Mouse (Mus musculus): ENCODE measurements around the gene Dmxl2. TPM values are rescaled to one million over a fixed set of nuclear protein-coding genes. Genes with fewer than 3 reads are reported as not detected.

Dmxl2 gene
- polyA plus RNA-seq, 1 experiment: 34.5 TPM

- Histone ChIP-seq H3K4me1 (ENCODE audit: control insufficient read depth, insufficient read depth, low read length) (peaks cover 11% of the 10 kb centered on the region), H3K4me3 (ENCODE audit: insufficient read depth, low read length) (peak overlapping the region; percentile 85), H3K27ac (ENCODE audit: insufficient read depth, low read depth, low read length) (peak overlapping the region; percentile 21)
- TF ChIP-seq CTCF (IDR thresholded peaks at IDR 0.05; ENCODE audit: low read depth, low read length) (no peak), POLR2A (IDR thresholded peaks at IDR 0.05; ENCODE audit: borderline replicate concordance, low read depth, low read length) (no peak)
Observed at GRCm38 (mm10) chr9:54502111-54502495, 677 bp upstream of the Dmxl2 start.

- Histone ChIP-seq H3K27ac (ENCODE audit: insufficient read depth, low read depth, low read length) (peak overlapping the region; percentile 71), H3K4me1 (ENCODE audit: control insufficient read depth, insufficient read depth, low read length) (peaks cover 10% of the 10 kb centered on the region), H3K4me3 (ENCODE audit: insufficient read depth, low read length) (peak overlapping the region; percentile 85)
- TF ChIP-seq CTCF (IDR thresholded peaks at IDR 0.05; ENCODE audit: low read depth, low read length) (no peak), POLR2A (IDR thresholded peaks at IDR 0.05; ENCODE audit: borderline replicate concordance, low read depth, low read length) (no peak)
Observed at GRCm38 (mm10) chr9:54500832-54501452, 484 bp downstream of the Dmxl2 start.

GRCm38 (mm10) chr9:54499791-54500190 lies 1.6 kb downstream of the Dmxl2 start:
- no peak overlapping the region for H3K27ac ChIP-seq (ENCODE audit: insufficient read depth, low read depth, low read length)
- TF ChIP-seq POLR2A (IDR thresholded peaks at IDR 0.05; ENCODE audit: borderline replicate concordance, low read depth, low read length): no peak
- H3K4me1 ChIP-seq (ENCODE audit: control insufficient read depth, insufficient read depth, low read length): peaks cover 14% of the 10 kb centered on the region
- no peak overlapping the region for H3K4me3 ChIP-seq (ENCODE audit: insufficient read depth, low read length)

GRCm38 (mm10) chr9:54499291-54499690 lies 2.1 kb downstream of the Dmxl2 start:
- H3K4me3 ChIP-seq (ENCODE audit: insufficient read depth, low read length): no peak overlapping the region
- H3K27ac ChIP-seq (ENCODE audit: insufficient read depth, low read depth, low read length): no peak overlapping the region
- no peak for TF ChIP-seq POLR2A (IDR thresholded peaks at IDR 0.05; ENCODE audit: borderline replicate concordance, low read depth, low read length)
- TF ChIP-seq CTCF (IDR thresholded peaks at IDR 0.05; ENCODE audit: low read depth, low read length): no peak
- peaks cover 15% of the 10 kb centered on the region for H3K4me1 ChIP-seq (ENCODE audit: control insufficient read depth, insufficient read depth, low read length)

GRCm38 (mm10) chr9:54490431-54490830 lies 11.0 kb downstream of the Dmxl2 start:
- H3K4me3 ChIP-seq (ENCODE audit: insufficient read depth, low read length): no peak overlapping the region
- H3K4me1 ChIP-seq (ENCODE audit: control insufficient read depth, insufficient read depth, low read length): peaks cover 12% of the 10 kb centered on the region
- no peak overlapping the region for H3K27ac ChIP-seq (ENCODE audit: insufficient read depth, low read depth, low read length)
- TF ChIP-seq CTCF (IDR thresholded peaks at IDR 0.05; ENCODE audit: low read depth, low read length) (no peak), POLR2A (IDR thresholded peaks at IDR 0.05; ENCODE audit: borderline replicate concordance, low read depth, low read length) (no peak)

- Histone ChIP-seq H3K4me1 (ENCODE audit: control insufficient read depth, insufficient read depth, low read length) (peaks cover 7% of the 10 kb centered on the region; the same call in 1 of the 2 replicates), H3K27ac (ENCODE audit: insufficient read depth, low read depth, low read length) (no peak overlapping the region), H3K4me3 (ENCODE audit: insufficient read depth, low read length) (no peak overlapping the region)
- no peak for TF ChIP-seq CTCF (IDR thresholded peaks at IDR 0.05; ENCODE audit: low read depth, low read length)
- TF ChIP-seq POLR2A (IDR thresholded peaks at IDR 0.05; ENCODE audit: borderline replicate concordance, low read depth, low read length): no peak
Observed at GRCm38 (mm10) chr9:54489599-54489998, 11.8 kb downstream of the Dmxl2 start.

GRCm38 (mm10) chr9:54484927-54485326 lies 16.5 kb downstream of the Dmxl2 start:
- H3K27ac ChIP-seq (ENCODE audit: insufficient read depth, low read depth, low read length): no peak overlapping the region
- TF ChIP-seq CTCF (IDR thresholded peaks at IDR 0.05; ENCODE audit: low read depth, low read length): no peak
- no peak for TF ChIP-seq POLR2A (IDR thresholded peaks at IDR 0.05; ENCODE audit: borderline replicate concordance, low read depth, low read length)
- H3K4me3 ChIP-seq (ENCODE audit: insufficient read depth, low read length): no peak overlapping the region
- peaks cover 6% of the 10 kb centered on the region; the same call in 1 of the 2 replicates for H3K4me1 ChIP-seq (ENCODE audit: control insufficient read depth, insufficient read depth, low read length)

- Histone ChIP-seq H3K4me1 (ENCODE audit: control insufficient read depth, insufficient read depth, low read length) (peaks cover 2% of the 10 kb centered on the region), H3K4me3 (ENCODE audit: insufficient read depth, low read length) (no peak overlapping the region), H3K27ac (ENCODE audit: insufficient read depth, low read depth, low read length) (no peak overlapping the region)
- no peak for TF ChIP-seq CTCF (IDR thresholded peaks at IDR 0.05; ENCODE audit: low read depth, low read length)
- TF ChIP-seq POLR2A (IDR thresholded peaks at IDR 0.05; ENCODE audit: borderline replicate concordance, low read depth, low read length): no peak
Observed at GRCm38 (mm10) chr9:54483215-54483614, 18.2 kb downstream of the Dmxl2 start.

- no peak for TF ChIP-seq CTCF (IDR thresholded peaks at IDR 0.05; ENCODE audit: low read depth, low read length)
- TF ChIP-seq POLR2A (IDR thresholded peaks at IDR 0.05; ENCODE audit: borderline replicate concordance, low read depth, low read length): no peak
- H3K27ac ChIP-seq (ENCODE audit: insufficient read depth, low read depth, low read length): no peak overlapping the region
- H3K4me1 ChIP-seq (ENCODE audit: control insufficient read depth, insufficient read depth, low read length): peaks cover 5% of the 10 kb centered on the region
- no peak overlapping the region for H3K4me3 ChIP-seq (ENCODE audit: insufficient read depth, low read length)
Observed at GRCm38 (mm10) chr9:54482763-54483162, 18.7 kb downstream of the Dmxl2 start.

GRCm38 (mm10) chr9:54479054-54479453 lies 22.4 kb downstream of the Dmxl2 start:
- H3K27ac ChIP-seq (ENCODE audit: insufficient read depth, low read depth, low read length): no peak overlapping the region
- no peak overlapping the region for H3K4me3 ChIP-seq (ENCODE audit: insufficient read depth, low read length)
- H3K4me1 ChIP-seq (ENCODE audit: control insufficient read depth, insufficient read depth, low read length): peaks cover 12% of the 10 kb centered on the region
- no peak for TF ChIP-seq CTCF (IDR thresholded peaks at IDR 0.05; ENCODE audit: low read depth, low read length)
- no peak for TF ChIP-seq POLR2A (IDR thresholded peaks at IDR 0.05; ENCODE audit: borderline replicate concordance, low read depth, low read length)
